Mouse (Mus musculus) left cerebral cortex, adult 6 months (tissue): ENCODE measurements around the gene Anxa10. TPM values are rescaled to one million over a fixed set of nuclear protein-coding genes. Genes with fewer than 3 reads are reported as not detected.

Experiments
- long read RNA-seq, 2 experiments: library from polyadenylated mRNA; unstranded; transcript quantifications; one replicate each; pipeline ENCODE4 v2.0.0; 2019 to 2020
- polyA plus RNA-seq: library from polyadenylated mRNA; unstranded; fragments of <200 nt; fragmentation: Nextera tagmentation; gene quantifications from 2 replicates; pipeline ENCODE4 v1.2.3, GENCODE M21; 2021

Anxa10 gene
- 0.21 and 0.22 TPM in 2 replicates for polyA plus RNA-seq
- long read RNA-seq, experiment 1, result 0 reads
- long read RNA-seq, experiment 2, result 0 reads

GRCm38 (mm10) chr8:62123098-62123497 is at the start of gene Anxa10:
Gene Anxa10 (minus strand): TSS chr8:62123150.

Other genes with a start within 250 kb of the Anxa10 start
- 1.7 and 2.4 TPM in 2 replicates for gene Palld, start 220.5 kb downstream of the Anxa10 start, polyA plus RNA-seq
- gene Ddx60, start 195.1 kb downstream of the Anxa10 start, polyA plus RNA-seq, result 0.21 and 0.29 TPM in 2 replicates